Mouse (Mus musculus): Measurements from ENCODE around the gene Ankrd22. TPM values are rescaled to one million over a fixed set of nuclear protein-coding genes. Genes with fewer than 3 reads are reported as not detected.
"Not testable (repeated sequence)": the region's sequence is repeated elsewhere in the genome, so short reads cannot be mapped to it uniquely, and the experiment has no call there.

Ankrd22 gene
- 2.6 TPM in 2 replicates for polyA plus RNA-seq (2015; fragmentation: Nextera tagmentation; extraction: Ambion mirVana)

GRCm38 (mm10) chr19:34165891-34166290 lies at the start of gene Ankrd22:
Gene Ankrd22 (minus strand): TSS chr19:34166053.
- no peaks in the 10 kb centered on the region for H3K36me3 ChIP-seq (ENCODE audit: control insufficient read depth, insufficient read depth, low read length)
- no peak within 1 kb of the TSS for H3K4me2 ChIP-seq (ENCODE audit: low read depth, low read length)
- H3K27ac ChIP-seq (ENCODE audit: low read length) = peak within 1 kb of the TSS; percentile 54
- peak; percentile 98 for ATAC-seq
- no peaks in the 10 kb centered on the region for H3K27me3 ChIP-seq (replicated peaks; ENCODE audit: control insufficient read depth, insufficient read depth, low read length)
- no peak within 1 kb of the TSS for H3K4me3 ChIP-seq (ENCODE audit: low read length)
- no peaks in the 10 kb centered on the region for H3K9me3 ChIP-seq (ENCODE audit: control insufficient read depth, low read length)
- 50% methylated on average over 5 of the region's 5 CpGs for WGBS
- no peak within 1 kb of the TSS for H3K9ac ChIP-seq (ENCODE audit: low read depth, low read length)
- no peaks in the 10 kb centered on the region for H3K4me1 ChIP-seq (ENCODE audit: control insufficient read depth, insufficient read depth, low read length)

GRCm38 (mm10) chr19:34214136-34214535 lies 48.3 kb upstream of the Ankrd22 start:
- Histone ChIP-seq H3K9me3 (ENCODE audit: control insufficient read depth, low read length) (no peaks in the 10 kb centered on the region), H3K36me3 (ENCODE audit: control insufficient read depth, insufficient read depth, low read length) (no peaks in the 10 kb centered on the region), H3K9ac (ENCODE audit: low read depth, low read length) (no peak overlapping the region), H3K27ac (ENCODE audit: low read length) (peak overlapping the region; percentile 52), H3K4me3 (ENCODE audit: low read length) (no peak overlapping the region), H3K4me1 (ENCODE audit: control insufficient read depth, insufficient read depth, low read length) (peaks cover 22% of the 10 kb centered on the region), H3K4me2 (ENCODE audit: low read depth, low read length) (no peak overlapping the region), H3K27me3 (replicated peaks; ENCODE audit: control insufficient read depth, insufficient read depth, low read length) (no peaks in the 10 kb centered on the region)
- WGBS = 38% methylated on average over 4 of the region's 4 CpGs
- peak; percentile 78 for ATAC-seq

- Histone ChIP-seq H3K4me1 (ENCODE audit: control insufficient read depth, insufficient read depth, low read length) (peaks cover 22% of the 10 kb centered on the region), H3K4me2 (ENCODE audit: low read depth, low read length) (no peak overlapping the region), H3K9ac (ENCODE audit: low read depth, low read length) (no peak overlapping the region), H3K4me3 (ENCODE audit: low read length) (no peak overlapping the region), H3K36me3 (ENCODE audit: control insufficient read depth, insufficient read depth, low read length) (no peaks in the 10 kb centered on the region), H3K27me3 (replicated peaks; ENCODE audit: control insufficient read depth, insufficient read depth, low read length) (no peaks in the 10 kb centered on the region), H3K27ac (ENCODE audit: low read length) (peak overlapping the region; percentile 52; the same call in 1 of the 2 replicates), H3K9me3 (ENCODE audit: control insufficient read depth, low read length) (no peaks in the 10 kb centered on the region)
- ATAC-seq = no peak
These were observed 47.4 kb upstream of the Ankrd22 start for GRCm38 (mm10) chr19:34213251-34213645.

DNA sequence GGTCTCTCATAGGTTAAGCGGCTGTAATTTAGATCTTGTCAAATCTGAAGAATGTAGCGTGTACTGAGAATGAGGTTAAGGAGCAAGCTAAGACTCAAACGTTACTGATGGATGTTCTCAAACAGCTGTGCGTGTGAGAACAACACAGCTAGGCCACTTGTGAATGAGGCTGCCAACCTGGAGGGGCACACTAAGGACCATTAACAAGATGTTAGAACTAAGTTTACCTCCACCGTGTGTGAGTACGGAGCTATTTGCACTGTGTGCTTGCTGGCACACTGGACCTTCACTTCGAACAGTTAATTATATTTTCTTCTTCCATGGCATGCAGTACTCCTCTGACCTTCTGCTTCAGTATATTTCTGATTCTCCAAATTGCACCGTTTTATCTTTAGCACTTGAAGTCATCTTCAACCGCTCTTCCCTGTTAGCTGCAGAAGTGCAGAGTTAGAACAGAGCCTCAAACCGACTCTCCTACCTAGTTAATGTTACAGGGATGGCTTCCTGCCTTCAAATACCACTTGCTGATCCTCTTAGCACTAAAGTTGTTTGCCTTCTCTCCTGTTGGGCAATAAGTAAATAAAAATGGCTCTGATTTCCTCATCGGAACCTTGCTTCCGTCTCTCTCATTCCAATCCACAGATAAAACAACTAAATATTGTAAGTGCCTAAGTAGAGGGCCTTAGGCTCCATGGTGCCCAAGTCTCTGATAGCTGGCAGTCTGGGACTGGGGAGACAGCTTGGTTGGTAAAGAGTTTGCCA lies 46.8 kb upstream of the Ankrd22 start:
- no peaks in the 10 kb centered on the region for H3K9me3 ChIP-seq (ENCODE audit: control insufficient read depth, low read length)
- peaks cover 22% of the 10 kb centered on the region for H3K4me1 ChIP-seq (ENCODE audit: control insufficient read depth, insufficient read depth, low read length)
- H3K9ac ChIP-seq (ENCODE audit: low read depth, low read length) = no peak overlapping the region
- no peak overlapping the region; the same call in 1 of the 2 replicates for H3K4me2 ChIP-seq (ENCODE audit: low read depth, low read length)
- no peak overlapping the region for H3K4me3 ChIP-seq (ENCODE audit: low read length)
- no peaks in the 10 kb centered on the region for H3K27me3 ChIP-seq (replicated peaks; ENCODE audit: control insufficient read depth, insufficient read depth, low read length)
- 67% methylated on average over 12 of the region's 12 CpGs for WGBS
- H3K27ac ChIP-seq (ENCODE audit: low read length) = peak overlapping the region; percentile 52; the same call in 1 of the 2 replicates
- ATAC-seq = no peak
- no peaks in the 10 kb centered on the region for H3K36me3 ChIP-seq (ENCODE audit: control insufficient read depth, insufficient read depth, low read length)

DNA sequence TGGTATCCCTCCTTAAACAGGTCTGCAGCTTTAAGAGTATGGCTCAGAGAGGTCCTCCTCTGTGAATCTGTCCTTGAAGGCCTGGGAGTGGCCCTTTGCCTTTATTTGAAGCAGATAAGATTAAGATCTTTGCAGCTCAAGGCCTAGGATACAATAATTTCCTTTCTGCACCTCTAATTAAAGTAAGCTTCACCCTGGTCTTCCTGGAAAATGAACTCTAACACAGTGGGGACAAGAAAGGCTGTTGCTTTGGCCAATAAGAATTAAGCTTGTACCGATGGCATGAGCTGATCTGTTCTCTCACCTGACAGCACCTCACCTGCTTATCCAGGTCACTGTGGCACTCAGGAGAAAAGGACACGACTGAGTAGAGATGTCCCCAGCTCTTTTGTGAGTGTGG lies 45.0 kb upstream of the Ankrd22 start:
- no peak overlapping the region for H3K9ac ChIP-seq (ENCODE audit: low read depth, low read length)
- no peaks in the 10 kb centered on the region for H3K9me3 ChIP-seq (ENCODE audit: control insufficient read depth, low read length)
- peak overlapping the region; percentile 76 for H3K27ac ChIP-seq (ENCODE audit: low read length)
- ATAC-seq = peak; percentile 73
- peaks cover 19% of the 10 kb centered on the region for H3K4me1 ChIP-seq (ENCODE audit: control insufficient read depth, insufficient read depth, low read length)
- H3K27me3 ChIP-seq (replicated peaks; ENCODE audit: control insufficient read depth, insufficient read depth, low read length) = no peaks in the 10 kb centered on the region
- H3K4me3 ChIP-seq (ENCODE audit: low read length) = no peak overlapping the region
- 0 out of 2 replicates have a peak overlapping the region, but pooled peaks have one; percentile 14 for H3K4me2 ChIP-seq (ENCODE audit: low read depth, low read length)
- no peaks in the 10 kb centered on the region for H3K36me3 ChIP-seq (ENCODE audit: control insufficient read depth, insufficient read depth, low read length)
- 44% methylated on average over 2 of the region's 2 CpGs for WGBS

GRCm38 (mm10) chr19:34209930-34210581 lies 44.2 kb upstream of the Ankrd22 start:
- no peak overlapping the region for H3K4me3 ChIP-seq (ENCODE audit: low read length)
- peaks cover 19% of the 10 kb centered on the region for H3K4me1 ChIP-seq (ENCODE audit: control insufficient read depth, insufficient read depth, low read length)
- H3K9ac ChIP-seq (ENCODE audit: low read depth, low read length) = no peak overlapping the region
- no peaks in the 10 kb centered on the region for H3K36me3 ChIP-seq (ENCODE audit: control insufficient read depth, insufficient read depth, low read length)
- peak overlapping the region; percentile 74 for H3K27ac ChIP-seq (ENCODE audit: low read length)
- no peak for ATAC-seq
- 73% methylated on average over 8 of the region's 8 CpGs for WGBS
- no peak overlapping the region for H3K4me2 ChIP-seq (ENCODE audit: low read depth, low read length)
- H3K27me3 ChIP-seq (replicated peaks; ENCODE audit: control insufficient read depth, insufficient read depth, low read length) = no peaks in the 10 kb centered on the region
- no peaks in the 10 kb centered on the region for H3K9me3 ChIP-seq (ENCODE audit: control insufficient read depth, low read length)

DNA sequence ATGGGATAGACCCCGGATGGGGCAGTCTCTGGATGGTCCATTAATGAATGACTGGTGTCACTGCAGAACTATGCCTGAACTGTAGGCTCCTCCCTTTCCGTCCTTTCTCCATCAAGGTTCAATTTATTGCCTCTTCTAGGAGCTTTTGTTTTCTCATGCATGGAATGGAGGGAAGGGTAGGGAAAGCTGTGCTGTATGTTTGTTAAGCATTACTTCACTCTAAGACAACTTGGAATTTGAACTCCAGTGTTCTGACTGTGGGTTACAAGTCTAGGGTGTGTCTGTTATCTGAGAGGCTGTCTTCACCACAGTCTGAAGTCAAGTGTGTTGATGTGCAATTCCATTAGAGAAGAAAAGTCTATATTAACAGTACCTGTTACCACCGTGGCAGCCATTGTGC lies 43.2 kb upstream of the Ankrd22 start:
- Histone ChIP-seq H3K9me3 (ENCODE audit: control insufficient read depth, low read length) (no peaks in the 10 kb centered on the region), H3K9ac (ENCODE audit: low read depth, low read length) (no peak overlapping the region), H3K4me2 (ENCODE audit: low read depth, low read length) (no peak overlapping the region), H3K36me3 (ENCODE audit: control insufficient read depth, insufficient read depth, low read length) (no peaks in the 10 kb centered on the region), H3K4me1 (ENCODE audit: control insufficient read depth, insufficient read depth, low read length) (peaks cover 18% of the 10 kb centered on the region), H3K27me3 (replicated peaks; ENCODE audit: control insufficient read depth, insufficient read depth, low read length) (no peaks in the 10 kb centered on the region), H3K4me3 (ENCODE audit: low read length) (no peak overlapping the region), H3K27ac (ENCODE audit: low read length) (peak overlapping the region; percentile 84)
- 61% methylated on average over 3 of the region's 3 CpGs for WGBS
- peak; percentile 94 for ATAC-seq

- no peak overlapping the region for H3K9ac ChIP-seq (ENCODE audit: low read depth, low read length)
- H3K9me3 ChIP-seq (ENCODE audit: control insufficient read depth, low read length) = no peaks in the 10 kb centered on the region
- H3K27ac ChIP-seq (ENCODE audit: low read length) = no peak overlapping the region
- 78% methylated on average over 8 of the region's 8 CpGs for WGBS
- H3K27me3 ChIP-seq (replicated peaks; ENCODE audit: control insufficient read depth, insufficient read depth, low read length) = no peaks in the 10 kb centered on the region
- no peaks in the 10 kb centered on the region for H3K36me3 ChIP-seq (ENCODE audit: control insufficient read depth, insufficient read depth, low read length)
- peaks cover under 1% of the 10 kb centered on the region; the same call in 1 of the 2 replicates for H3K4me1 ChIP-seq (ENCODE audit: control insufficient read depth, insufficient read depth, low read length)
- H3K4me2 ChIP-seq (ENCODE audit: low read depth, low read length) = no peak overlapping the region
- no peak overlapping the region for H3K4me3 ChIP-seq (ENCODE audit: low read length)
- ATAC-seq = no peak
These were observed 41.0 kb upstream of the Ankrd22 start for GRCm38 (mm10) chr19:34206760-34207440.

GRCm38 (mm10) chr19:34206128-34206527 lies 40.3 kb upstream of the Ankrd22 start:
- H3K4me1 ChIP-seq (ENCODE audit: control insufficient read depth, insufficient read depth, low read length); H3K27me3 ChIP-seq (replicated peaks; ENCODE audit: control insufficient read depth, insufficient read depth, low read length); ATAC-seq; H3K27ac ChIP-seq (ENCODE audit: low read length); H3K9ac ChIP-seq (ENCODE audit: low read depth, low read length); H3K4me3 ChIP-seq (ENCODE audit: low read length); H3K4me2 ChIP-seq (ENCODE audit: low read depth, low read length); H3K9me3 ChIP-seq (ENCODE audit: control insufficient read depth, low read length); H3K36me3 ChIP-seq (ENCODE audit: control insufficient read depth, insufficient read depth, low read length): not testable (repeated sequence)
- 66% methylated on average over 3 of the region's 4 CpGs for WGBS

Measured in intestine, embryonic 16.5 days (tissue).